Mouse (Mus musculus) bone marrow macrophage, adult 2 months (primary cell): ENCODE data around the gene Tmem178b.

Experiments used
- CTCF ChIP-seq: IDR thresholded peaks from 2 replicates; pipeline ENCODE4 v1.5.1; 2012; ENCODE audit warnings: low read depth, mild to moderate bottlenecking, low read length, moderate library complexity
- POLR2A ChIP-seq: IDR thresholded peaks from 2 replicates; pipeline ENCODE4 v1.6.1; 2012; ENCODE audit warnings: mild to moderate bottlenecking, low read depth, low read length, borderline replicate concordance

DNA sequence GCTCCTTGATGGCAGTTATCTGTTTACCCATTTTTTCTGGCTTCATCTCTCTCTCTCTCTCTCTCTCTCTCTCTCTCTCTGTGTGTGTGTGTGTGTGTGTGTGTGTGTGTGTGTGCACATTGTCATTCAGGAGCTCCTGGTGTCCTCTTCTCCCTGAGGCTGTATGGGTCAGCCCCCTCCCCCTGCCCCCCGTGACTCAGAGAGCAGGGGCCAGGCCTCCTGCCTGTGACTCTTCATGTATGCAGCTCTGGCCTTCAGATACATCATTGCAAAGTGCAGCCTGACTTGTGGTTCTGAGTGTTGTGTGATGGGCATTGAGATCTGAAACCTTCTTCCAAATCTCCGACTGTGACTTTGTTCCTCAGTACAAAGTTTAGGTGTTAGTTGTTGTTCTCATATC, 237.7 kb downstream of the Tmem178b start:
- TF ChIP-seq POLR2A (no peak), CTCF (no peak)
